In the genomic region with DNA sequence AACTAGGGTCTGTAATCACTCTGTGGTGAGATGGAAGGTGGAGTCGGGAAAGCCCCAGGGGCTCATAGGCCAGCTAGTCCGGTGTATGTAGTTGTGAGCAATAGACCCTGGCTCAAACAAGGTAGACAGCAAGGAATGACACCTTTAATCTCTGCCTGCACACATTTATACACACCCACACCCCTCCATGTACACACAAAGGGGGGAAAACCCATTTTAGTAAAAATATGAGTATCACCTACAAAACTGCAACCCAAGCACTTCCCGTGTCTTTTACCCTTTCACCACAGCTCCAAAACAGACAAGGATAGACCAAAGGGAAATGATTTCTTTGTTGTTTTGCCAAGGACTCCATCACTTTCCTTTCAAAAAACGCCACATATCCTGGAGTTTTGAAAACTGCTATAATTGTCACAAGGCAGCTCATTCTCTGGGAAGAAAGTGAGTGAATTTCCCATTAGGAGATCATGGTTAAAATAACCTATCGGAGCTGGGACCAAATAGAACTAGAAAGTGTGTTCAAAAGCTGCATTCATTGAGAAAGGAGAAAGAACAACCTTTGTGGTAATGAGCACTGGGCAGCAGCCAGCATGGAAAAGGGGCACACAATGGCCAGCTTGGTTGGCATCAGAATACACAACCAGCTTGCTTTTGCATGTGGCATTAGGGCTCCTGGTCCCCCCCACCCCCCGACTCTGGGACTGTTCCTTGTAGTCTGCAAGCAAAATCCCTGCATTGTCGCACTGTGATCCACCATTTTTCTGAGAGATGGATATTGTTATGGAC, we compare ENCODE assay signal across 17 mouse cellular contexts.
A peak's percentile ranks its signal among the peaks of the same experiment; 100 is the strongest.
DNase-seq lines count a peak whose midpoint lies in the region; TF ChIP-seq lines count a peak whose summit lies in the region.
"Had no signal": no experiment of that assay in that cellular context is flagged by ENCODE, and none has a peak within 500 bp of the region (broad histone marks: within the 10 kb centered on the region; RNA-seq: fewer than 3 reads in every experiment).

No protein-coding gene starts in this region.

- no peak for TF ChIP-seq CTCF in layer of hippocampus, adult 2 months (conservative IDR thresholded peaks at IDR 0.05)

- H3K4me3 ChIP-seq in layer of hippocampus, adult 2 months = no peak overlapping the region
- H3K4me3 ChIP-seq: heart, embryonic 12.5 days; limb, embryonic 13.5 days; myocyte had no signal

- peak; percentile 55 to 66 for DNase-seq in cerebellum, postnatal 10 days
- DNase-seq in cerebellum, adult 11-12 months = no peak
- DNase-seq in layer of hippocampus, adult 2 months (ENCODE audit: low spot score in 2 of 2) = peak in 1 of 2 experiments; percentile 41
- no peak for DNase-seq in layer of hippocampus, adult 9-10 months (ENCODE audit: low spot score)
- DNase-seq in brain, adult 2 months (ENCODE audit: low read depth, low spot score) = peak; percentile 77
- DNase-seq in layer of hippocampus, postnatal 10 days (ENCODE audit: low spot score in 2 of 2) = peak; percentile 30 to 47
- DNase-seq in adrenal gland, postnatal 25 days = no peak
- no peak for DNase-seq in ovary, postnatal 14 days (ENCODE audit: low spot score)
- DNase-seq: adrenal gland, adult 8-10 months; cerebellum, postnatal 36 days; gastrocnemius, postnatal 36 days; heart, postnatal 4 days; kidney, adult 9 months; lung, adult 2 months had no signal

- H3K27ac ChIP-seq in layer of hippocampus, adult 2 months = peak overlapping the region; percentile 86
- H3K27ac ChIP-seq: limb, embryonic 13.5 days had no signal

Comparison
In these comparisons a context has a peak if more than half of its experiments do, and no peak if none do; other contexts are left out.
1. DNase-seq: peak in cerebellum, postnatal 10 days (2 of 2), brain, adult 2 months (single experiment) and layer of hippocampus, postnatal 10 days (2 of 2); none in cerebellum, adult 11-12 months (single experiment), layer of hippocampus, adult 9-10 months (single experiment), adrenal gland, postnatal 25 days (single experiment) and ovary, postnatal 14 days (single experiment).